Mouse (Mus musculus) cerebellum, adult 2 months (tissue): Measurements from ENCODE around the gene Cnot6l.

ENCODE experiments used
- CTCF ChIP-seq: fragments of 200-500 bp; IDR thresholded peaks from 2 replicates; pipeline ENCODE4 v1.5.1; 2011; ENCODE audit warnings: low read depth, mild to moderate bottlenecking, control low read depth, low read length, moderate library complexity, borderline replicate concordance; ENCODE audit not compliant: insufficient read depth
- POLR2A ChIP-seq: fragments of 200-500 bp; IDR thresholded peaks from 2 replicates; pipeline ENCODE4 v1.6.1; 2011; ENCODE audit warnings: low read length, control low read depth, borderline replicate concordance; ENCODE audit not compliant: insufficient read depth

GRCm38 (mm10) chr5:96065591-96065990 is 98.4 kb downstream of the Cnot6l start:
- TF ChIP-seq POLR2A = no peak
- TF ChIP-seq CTCF = no peak
